Mouse (Mus musculus) thymus, adult 2 months (tissue): ENCODE measurements around the gene Rpl34. TPM values are rescaled to one million over a fixed set of nuclear protein-coding genes. Genes with fewer than 3 reads are reported as not detected.

Source experiments
- DNase-seq: peaks from one replicate; pipeline ENCODE4 v3.0.0; 2021
- H3K27ac ChIP-seq: fragments of 200-500 bp; 2 replicates; pipeline ENCODE4 v1.5.1; 2012; ENCODE audit warnings: low read length, control low read depth; ENCODE audit not compliant: control insufficient read depth, insufficient read depth
- H3K27me3 ChIP-seq: fragments of 200-500 bp; 2 replicates; pipeline ENCODE4 v1.6.1; 2012; ENCODE audit warnings: mild to moderate bottlenecking, low read length, moderate library complexity, mixed read lengths; ENCODE audit not compliant: control insufficient read depth, insufficient read depth
- H3K36me3 ChIP-seq: fragments of 200-500 bp; 2 replicates; pipeline ENCODE4 v1.6.1; 2012; ENCODE audit warnings: mild to moderate bottlenecking, low read length, moderate library complexity; ENCODE audit not compliant: control insufficient read depth, insufficient read depth
- H3K4me1 ChIP-seq: fragments of 200-500 bp; replicated peaks from 2 replicates; pipeline ENCODE4 v1.6.1; 2012; ENCODE audit warnings: low read length; ENCODE audit not compliant: control insufficient read depth, insufficient read depth
- H3K4me3 ChIP-seq: fragments of 200-500 bp; 2 replicates; pipeline ENCODE4 v1.5.1; 2012; ENCODE audit warnings: mild to moderate bottlenecking, low read length, control low read depth, moderate library complexity; ENCODE audit not compliant: control insufficient read depth, insufficient read depth
- CTCF ChIP-seq: fragments of 200-500 bp; IDR thresholded peaks from 2 replicates; pipeline ENCODE4 v1.5.1; 2012; ENCODE audit warnings: mild to moderate bottlenecking, control low read depth, low read length, moderate library complexity, borderline replicate concordance; ENCODE audit not compliant: control insufficient read depth, poor library complexity, insufficient read depth; ENCODE audit errors: extremely low read depth
- POLR2A ChIP-seq: fragments of 200-500 bp; IDR thresholded peaks from 2 replicates; pipeline ENCODE4 v1.6.1; 2012; ENCODE audit warnings: mild to moderate bottlenecking, low read length, control low read depth, moderate library complexity; ENCODE audit not compliant: control insufficient read depth, poor library complexity, insufficient read depth; ENCODE audit errors: extremely low read depth
- WGBS: fragments of 180-500 bp; shearing (Covaris S2); methylation state at CpG from one replicate; pipeline ENCODE4 v1.1.7; 2018; 5-methylcytosine and 5-hydroxymethylcytosine counted together
- polyA plus RNA-seq: library from polyadenylated mRNA; depleted of rRNA; stranded (reverse); fragments of >200 nt; gene quantifications from 2 replicates; pipeline ENCODE4 v1.2.3, GENCODE M21; 2012

Rpl34 gene
- polyA plus RNA-seq, 1 experiment, result 2,577 TPM

- Histone ChIP-seq H3K27ac (peak overlapping the region; percentile 14; the same call in 1 of the 2 replicates), H3K36me3 (no peaks in the 10 kb centered on the region), H3K4me3 (no peak overlapping the region), H3K27me3 (no peaks in the 10 kb centered on the region), H3K4me1 (peaks cover 4% of the 10 kb centered on the region)
- peak; percentile 17 for DNase-seq
- TF ChIP-seq POLR2A, result no peak
- TF ChIP-seq CTCF, result no peak
- WGBS, result 41% methylated on average over 3 of the region's 3 CpGs
These were observed 19.0 kb upstream of the Rpl34 start for GRCm38 (mm10) chr3:130749206-130749605.

GRCm38 (mm10) chr3:130746673-130747619 is 16.7 kb upstream of the Rpl34 start:
- no peak overlapping the region for H3K27ac ChIP-seq
- H3K4me1 ChIP-seq, result peaks cover 4% of the 10 kb centered on the region
- no peaks in the 10 kb centered on the region for H3K36me3 ChIP-seq
- DNase-seq, result no peak
- no peak overlapping the region for H3K4me3 ChIP-seq
- WGBS, result 93% methylated on average over 10 of the region's 10 CpGs
- H3K27me3 ChIP-seq, result no peaks in the 10 kb centered on the region
- TF ChIP-seq POLR2A, result no peak
- no peak for TF ChIP-seq CTCF

DNA sequence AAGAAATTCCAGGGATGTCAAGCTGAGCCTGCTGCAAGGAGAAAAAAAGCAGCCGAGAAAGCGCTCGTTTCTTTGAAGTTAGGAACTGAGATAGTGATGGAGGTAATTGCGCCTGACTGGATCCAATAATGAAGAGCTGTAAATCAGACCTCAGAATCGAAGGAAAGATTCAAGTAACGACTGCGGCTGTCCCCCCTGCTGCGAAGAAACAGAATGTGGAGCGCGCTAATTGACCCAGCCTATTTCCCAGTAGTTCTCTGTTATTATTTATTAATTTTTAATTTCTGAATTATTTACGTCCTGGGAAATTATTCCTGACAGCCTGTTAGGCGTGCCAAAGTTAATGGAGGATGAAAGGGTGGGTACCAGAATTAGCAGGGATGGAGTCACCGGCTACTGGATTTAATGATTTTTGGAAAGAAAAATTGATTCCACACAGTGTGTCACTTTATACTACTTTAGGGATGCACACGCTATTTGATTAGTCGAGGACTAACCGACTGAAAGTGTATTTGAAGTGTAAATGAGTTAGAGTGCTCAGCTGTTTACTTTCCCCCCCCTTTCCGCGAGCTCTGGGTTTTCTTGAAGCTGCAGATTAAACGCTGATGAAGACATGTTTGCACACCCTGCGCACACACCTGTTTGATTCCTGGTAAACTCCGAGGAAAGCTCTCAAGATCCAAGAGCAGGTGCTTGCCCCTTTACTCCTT is 7.6 kb upstream of the Rpl34 start:
- H3K36me3 ChIP-seq, result no peaks in the 10 kb centered on the region
- H3K27me3 ChIP-seq, result no peaks in the 10 kb centered on the region
- DNase-seq, result no peak
- H3K4me1 ChIP-seq, result no peaks in the 10 kb centered on the region
- 84% methylated on average over 21 of the region's 21 CpGs for WGBS
- no peak overlapping the region for H3K27ac ChIP-seq
- no peak for TF ChIP-seq POLR2A
- TF ChIP-seq CTCF, result no peak
- no peak overlapping the region for H3K4me3 ChIP-seq

- Histone ChIP-seq H3K4me1 (no peaks in the 10 kb centered on the region), H3K27me3 (no peaks in the 10 kb centered on the region), H3K36me3 (no peaks in the 10 kb centered on the region), H3K27ac (no peak overlapping the region), H3K4me3 (no peak overlapping the region)
- TF ChIP-seq POLR2A, result no peak
- no peak for TF ChIP-seq CTCF
- no peak for DNase-seq
- WGBS, result 65% methylated on average over 4 of the region's 4 CpGs
These were observed 6.6 kb upstream of the Rpl34 start for GRCm38 (mm10) chr3:130736758-130737157.

GRCm38 (mm10) chr3:130729472-130730188 is 568 bp downstream of the Rpl34 start:
- under 1% methylated on average over 58 of the region's 58 CpGs for WGBS
- H3K4me3 ChIP-seq, result peak overlapping the region; percentile 68
- H3K4me1 ChIP-seq, result peaks cover 2% of the 10 kb centered on the region
- peak overlapping the region; percentile 29 for H3K27ac ChIP-seq
- peak; percentile 45 for DNase-seq
- no peaks in the 10 kb centered on the region for H3K27me3 ChIP-seq
- peaks cover 35% of the 10 kb centered on the region for H3K36me3 ChIP-seq
- TF ChIP-seq POLR2A (no peak), CTCF (no peak)

DNA sequence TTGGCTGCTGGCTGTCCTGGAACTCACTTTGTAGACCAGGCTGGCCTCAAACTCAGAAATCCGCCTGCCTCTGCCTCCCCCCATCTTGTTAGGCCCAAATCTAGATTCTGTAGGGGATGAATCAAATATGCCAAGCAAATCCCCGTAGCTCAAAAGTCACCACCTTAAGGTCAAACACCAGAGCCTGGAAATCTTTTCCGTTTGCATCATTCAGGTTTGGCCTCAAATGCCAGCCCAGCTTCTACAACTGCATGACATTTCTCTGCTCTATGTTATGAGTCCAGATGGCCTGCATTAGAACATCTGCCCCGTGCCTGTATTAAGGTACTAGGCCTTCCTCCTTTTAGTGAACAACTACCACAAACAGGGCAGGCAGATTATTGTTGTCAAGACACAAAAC is 2.5 kb downstream of the Rpl34 start:
- Histone ChIP-seq H3K27me3 (no peaks in the 10 kb centered on the region), H3K4me3 (no peak overlapping the region), H3K36me3 (peaks cover 35% of the 10 kb centered on the region), H3K4me1 (peaks cover 2% of the 10 kb centered on the region), H3K27ac (no peak overlapping the region)
- WGBS, result 90% methylated on average over 4 of the region's 4 CpGs
- DNase-seq, result no peak
- TF ChIP-seq CTCF (no peak), POLR2A (no peak)
